Mouse (Mus musculus) embryo, embryonic 11 days (tissue): Measurements from ENCODE around the gene Sec61a1.

ENCODE experiments used
- DNase-seq: peaks from one replicate; pipeline ENCODE4 v3.0.0-alpha.2; 2015

The Sec61a1 gene

DNA sequence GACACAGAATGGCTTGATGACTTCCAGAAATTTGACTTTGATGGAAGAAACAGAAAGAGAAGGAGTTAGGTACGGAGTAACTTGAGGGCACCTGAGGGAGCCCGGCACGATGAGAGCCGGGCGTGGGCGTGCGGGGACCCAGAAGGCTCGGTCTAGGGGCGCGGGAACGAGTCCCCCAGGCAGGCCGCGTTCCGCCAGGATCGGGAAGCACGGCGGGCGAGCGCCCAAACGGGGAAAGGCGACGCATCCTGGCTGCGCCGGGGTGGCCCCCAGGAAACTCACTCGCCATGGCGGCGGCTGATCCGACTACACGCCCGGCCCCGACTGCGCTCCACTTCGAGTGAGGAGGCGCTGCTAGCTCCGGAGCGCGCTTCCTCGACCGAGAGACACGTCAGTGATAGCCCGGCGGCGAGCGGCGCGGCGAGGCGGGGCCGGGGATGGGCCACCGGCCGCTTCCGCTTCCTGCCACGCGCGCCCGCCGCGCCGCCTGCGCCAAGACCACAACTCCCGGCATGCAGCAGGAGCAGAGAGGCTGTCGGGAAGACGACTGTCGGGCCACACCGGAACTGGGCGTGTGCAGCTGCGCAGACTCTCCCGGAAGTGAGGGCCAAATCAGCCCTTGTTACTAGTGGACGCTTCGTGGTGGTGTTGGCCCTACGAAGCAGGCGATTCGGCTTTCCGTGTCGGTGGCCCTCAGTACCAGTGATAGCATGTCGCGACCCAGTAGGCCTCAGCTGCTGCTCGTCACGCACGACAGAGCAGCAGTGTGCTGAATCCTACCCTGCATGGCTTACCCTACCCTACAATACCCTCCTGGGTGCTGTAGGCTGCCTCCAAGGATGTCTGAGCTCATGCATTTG, at the start of gene Sec61a1:
Sec61a1 (minus strand) TSS at position 502 of the 860 bp plus-strand sequence.
- peak; percentile 98 for DNase-seq

DNA sequence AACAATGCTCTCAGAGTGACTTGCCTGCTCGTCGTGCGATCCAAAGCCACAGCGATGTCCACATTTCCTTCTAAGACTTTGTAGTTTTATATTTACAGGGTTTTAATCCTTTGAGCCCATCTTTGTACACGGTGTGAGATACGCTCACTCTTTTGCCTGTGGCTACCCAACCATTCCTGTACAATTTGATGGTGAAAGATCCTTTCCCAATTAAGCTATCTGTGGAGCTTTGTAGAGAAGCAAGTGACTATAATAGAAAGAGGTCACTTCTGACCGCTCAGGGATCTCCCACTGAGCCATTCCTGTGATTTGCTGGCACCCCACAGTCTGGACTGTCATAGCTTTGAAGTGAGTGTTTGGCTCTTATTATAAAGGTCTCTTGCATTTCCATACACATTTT, 48.0 kb upstream of the Sec61a1 start:
- DNase-seq, result no peak

DNA sequence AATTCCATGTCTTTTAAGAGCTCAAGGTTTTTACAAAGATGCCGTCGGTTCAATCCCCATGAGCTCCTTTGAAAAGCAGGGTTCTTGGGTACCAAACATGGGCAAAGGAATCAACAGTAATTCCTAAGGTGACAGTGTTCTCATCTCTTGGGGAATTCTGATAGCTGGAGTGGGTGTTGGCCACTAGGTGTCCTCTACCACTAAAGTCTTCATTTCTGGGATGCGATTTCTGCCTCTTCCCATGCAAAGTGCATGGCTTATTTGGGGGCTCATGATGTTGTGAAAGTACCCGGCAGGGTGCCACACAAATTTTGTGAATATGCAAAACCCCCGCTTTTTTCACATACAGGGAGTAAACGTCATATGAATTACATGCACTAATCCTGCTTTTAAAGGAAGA, 46.3 kb upstream of the Sec61a1 start:
- peak; percentile 44 for DNase-seq

DNA sequence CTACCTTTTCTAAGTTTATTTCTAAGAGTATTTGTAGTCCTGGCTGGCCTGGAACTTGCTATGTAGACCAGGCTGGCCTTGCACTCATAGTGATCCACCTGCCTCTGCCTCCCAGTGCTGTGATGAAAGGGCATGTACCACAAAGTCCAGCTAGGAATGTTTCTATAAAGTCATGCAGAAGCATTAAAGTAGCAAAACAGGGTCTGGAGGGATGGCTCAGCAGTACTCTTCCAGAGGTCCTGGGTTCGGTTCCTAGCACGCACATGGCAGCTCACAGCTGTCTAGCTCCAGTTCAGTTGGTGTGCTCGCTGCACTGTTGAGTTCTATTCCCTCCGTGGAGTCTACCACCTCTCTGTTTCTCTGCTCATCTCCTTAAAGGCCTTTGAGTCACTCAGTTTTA, 41.5 kb upstream of the Sec61a1 start:
- DNase-seq, result no peak

DNA sequence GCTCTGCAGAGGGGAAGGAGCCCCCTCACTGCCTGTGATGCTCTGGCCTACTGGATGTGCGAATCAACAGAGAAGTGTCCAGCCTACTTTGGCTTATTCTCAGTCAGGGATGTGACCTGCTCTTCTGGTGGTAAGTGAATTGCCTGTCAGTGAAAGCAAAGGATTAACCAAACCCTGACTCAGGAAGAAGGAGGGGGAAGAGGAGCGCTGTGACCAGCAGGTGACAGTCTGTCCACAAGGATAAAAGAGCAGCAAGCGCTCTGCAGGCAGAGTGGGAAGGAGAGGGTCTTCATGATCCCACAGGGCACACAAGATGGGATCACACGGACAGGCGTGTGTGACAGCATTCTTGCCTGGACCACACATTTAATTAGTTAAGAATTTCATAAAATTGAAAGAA, 41.0 kb upstream of the Sec61a1 start:
- peak; percentile 32 for DNase-seq

DNA sequence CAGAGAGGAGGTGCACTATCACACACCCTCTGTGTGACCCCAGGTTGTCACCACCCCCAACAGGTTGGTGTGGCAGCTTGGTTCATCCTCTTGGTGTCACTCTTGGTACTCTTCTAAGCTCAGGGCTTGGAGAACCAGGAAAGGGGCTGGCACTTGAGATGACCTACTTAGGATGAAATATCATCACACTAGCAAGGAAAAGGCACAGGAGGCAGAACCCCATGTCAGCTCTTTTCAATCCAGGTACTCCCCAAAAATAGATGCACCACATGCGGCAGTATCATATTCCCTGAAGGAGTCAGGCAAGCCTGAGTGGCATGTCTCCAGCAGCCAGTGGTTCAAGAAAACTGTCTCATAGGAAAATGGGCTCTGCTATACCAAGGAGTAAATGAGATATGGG, 39.4 kb upstream of the Sec61a1 start:
- no peak for DNase-seq

DNA sequence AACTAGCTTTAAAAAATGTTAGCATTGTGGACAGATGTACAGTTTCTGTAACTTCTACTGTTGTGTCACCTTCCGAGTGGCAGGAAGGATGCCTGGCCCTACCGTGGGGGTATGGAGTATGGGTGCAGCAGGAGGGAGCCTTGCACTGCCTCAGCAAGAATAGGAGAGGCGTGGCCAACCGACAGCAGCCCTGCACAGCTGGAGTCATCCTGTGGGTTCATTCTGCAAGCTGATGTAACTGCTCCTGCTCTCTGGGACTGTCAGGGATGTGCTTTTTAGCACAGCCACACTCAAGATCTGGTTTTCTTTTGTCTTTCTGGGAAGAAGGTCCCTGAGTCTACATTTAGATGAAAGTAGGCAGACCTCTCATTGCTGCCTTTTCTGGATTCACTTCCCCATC, 38.8 kb upstream of the Sec61a1 start:
- no peak for DNase-seq

DNA sequence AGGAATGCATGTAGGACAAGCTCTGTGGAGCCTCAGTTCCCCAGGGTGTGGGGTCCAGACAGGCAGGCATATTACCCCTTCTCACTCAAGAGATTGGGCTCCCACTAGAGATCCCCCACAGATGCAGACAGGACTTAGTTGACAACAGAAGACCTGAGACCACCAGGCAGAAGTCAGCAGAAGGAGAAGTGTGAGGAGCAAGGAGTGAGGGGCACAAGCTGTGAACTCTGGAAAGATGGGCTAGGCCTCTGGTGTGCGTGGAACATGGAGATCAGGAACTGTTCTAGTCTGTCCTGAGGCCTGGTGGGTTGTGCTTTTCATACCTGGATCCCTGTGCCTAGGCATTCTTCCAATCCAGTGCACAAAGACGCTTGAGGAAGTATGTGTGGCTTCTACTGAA, 31.2 kb upstream of the Sec61a1 start:
- DNase-seq, result no peak

DNA sequence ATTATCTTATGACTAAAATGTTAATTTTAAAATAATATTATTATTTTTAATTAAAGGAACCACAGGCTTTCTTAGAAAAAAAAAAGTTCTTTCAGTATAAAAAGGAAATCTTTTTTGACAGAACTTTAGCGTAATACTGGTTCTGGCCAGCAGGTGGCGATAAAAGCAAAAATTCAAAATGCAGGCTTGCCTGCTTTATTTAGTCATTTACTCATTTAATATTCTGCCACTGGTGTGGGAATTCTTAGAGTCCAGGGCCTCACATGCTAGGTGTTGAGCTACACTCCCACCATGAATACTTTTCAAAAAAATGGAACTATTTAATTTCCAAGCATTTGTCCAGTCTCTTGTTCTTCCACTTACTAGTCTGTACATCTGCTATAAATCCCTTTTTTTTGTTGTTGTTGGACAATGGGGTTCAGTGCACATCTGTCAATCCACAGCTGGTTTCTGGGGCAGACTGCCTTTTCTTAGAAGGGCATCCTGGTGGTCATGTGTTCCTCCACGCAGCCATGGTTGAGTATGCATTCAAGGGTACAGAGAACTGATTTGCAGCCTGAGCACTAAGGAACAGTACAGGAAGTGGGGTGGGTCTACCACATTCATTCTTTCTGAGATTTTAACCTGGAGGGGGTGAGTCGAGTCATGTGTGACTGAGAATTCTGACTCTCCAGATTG, 30.6 kb upstream of the Sec61a1 start:
- peak; percentile 68 for DNase-seq

DNA sequence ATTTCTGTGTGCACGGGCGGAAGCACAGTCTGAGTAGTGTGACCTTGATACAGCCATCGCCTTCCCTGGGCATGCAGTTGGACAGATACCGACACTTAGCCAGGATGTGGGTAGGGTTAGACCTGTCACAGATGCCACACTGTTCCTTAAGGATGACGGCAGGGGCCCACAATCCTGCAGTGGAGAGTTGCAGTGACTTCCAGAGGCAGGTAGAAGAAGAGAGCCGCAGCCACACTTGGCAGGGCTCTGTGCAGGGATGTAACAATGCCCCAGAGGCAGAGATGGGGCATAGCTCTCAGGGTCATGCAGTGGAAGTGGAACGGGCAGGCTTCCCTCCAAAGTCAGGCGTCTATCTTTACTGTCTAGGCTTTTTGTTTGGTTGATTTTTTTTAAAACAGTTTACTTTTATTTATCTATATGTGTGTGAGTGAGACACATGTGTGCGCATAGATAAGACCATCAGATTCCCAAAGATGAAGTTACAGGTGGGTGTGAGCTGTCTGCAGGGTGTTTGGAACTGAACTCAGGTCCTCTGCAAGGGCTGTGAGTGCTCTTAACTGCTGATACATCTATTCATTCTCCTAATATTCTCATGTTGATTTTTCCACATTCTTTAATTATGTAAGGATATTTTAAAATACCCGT, 29.8 kb upstream of the Sec61a1 start:
- DNase-seq, result no peak

DNA sequence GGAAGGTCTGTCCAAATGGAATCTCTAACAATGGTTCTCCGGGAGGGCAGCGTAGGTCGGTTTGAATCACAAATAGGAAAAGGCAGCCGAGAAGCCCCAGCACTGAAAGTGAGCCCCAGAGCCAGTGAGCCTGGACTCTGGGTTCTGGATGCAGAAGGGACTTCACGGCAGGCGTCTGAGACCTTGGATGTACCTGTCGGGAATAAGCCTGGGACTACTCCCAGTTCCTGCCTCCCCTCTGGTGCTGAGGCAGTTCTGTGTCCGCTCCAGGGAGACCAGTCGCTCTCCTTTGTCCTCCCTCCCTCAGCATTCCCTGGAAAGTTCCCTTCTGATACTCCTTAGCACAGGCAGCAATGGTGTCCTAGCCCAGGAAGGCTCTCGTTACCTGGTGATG, 26.7 kb upstream of the Sec61a1 start:
- no peak for DNase-seq

DNA sequence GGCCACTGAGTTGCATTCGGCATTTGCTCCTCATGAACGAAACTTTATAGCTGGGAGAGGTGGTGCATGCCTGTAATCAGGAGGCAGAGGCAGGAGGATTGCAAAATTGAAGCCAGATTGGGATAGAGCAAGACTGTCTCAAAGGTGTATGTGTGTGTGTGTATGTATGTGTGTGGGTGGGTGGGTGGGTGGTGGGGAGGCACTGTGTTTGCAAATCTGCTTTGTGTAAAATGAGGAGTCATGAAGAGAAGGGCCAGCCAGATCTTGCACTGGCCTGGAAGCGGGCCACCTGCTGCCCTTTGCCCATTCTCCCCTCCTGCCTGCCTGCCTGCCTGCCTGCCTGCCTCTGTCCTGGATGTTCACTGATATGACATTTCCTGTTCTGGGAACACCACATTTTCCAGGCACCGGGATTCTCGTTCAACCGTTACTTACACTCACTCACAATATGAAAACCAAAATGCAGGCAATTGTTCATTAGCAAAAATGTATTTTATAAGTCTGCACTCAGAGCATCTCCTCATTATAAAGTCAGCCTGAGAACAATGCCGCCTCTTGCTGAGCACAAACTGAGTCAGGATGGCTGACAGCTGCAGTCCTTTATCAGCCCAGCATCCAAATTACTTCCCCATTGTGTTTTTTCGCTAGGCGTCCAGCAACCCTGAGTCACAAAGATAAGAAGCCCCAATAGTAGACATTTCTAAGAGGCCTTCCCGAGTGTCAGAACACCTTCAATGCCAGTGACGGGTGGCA, 26.1 kb upstream of the Sec61a1 start:
- DNase-seq, result peak; percentile 14

DNA sequence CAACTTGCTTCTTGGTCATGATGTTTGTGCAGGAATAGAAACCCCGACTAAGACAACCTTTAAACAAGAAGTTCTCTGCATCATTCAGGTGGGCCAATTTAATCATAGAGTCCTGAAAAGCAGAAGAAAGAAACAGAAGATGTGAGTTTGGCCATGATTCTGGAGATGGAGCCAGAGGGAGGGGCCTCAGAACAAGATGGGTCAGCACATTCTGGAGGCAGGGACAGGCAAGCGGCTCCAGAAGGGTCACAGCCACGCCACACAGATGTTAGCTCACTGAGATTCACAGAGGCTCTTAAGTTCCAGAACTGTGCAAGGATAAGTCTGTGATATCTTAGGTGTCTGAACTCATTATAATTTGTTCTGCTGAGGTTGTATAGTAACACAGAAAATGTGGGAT, 25.5 kb upstream of the Sec61a1 start:
- DNase-seq, result no peak

DNA sequence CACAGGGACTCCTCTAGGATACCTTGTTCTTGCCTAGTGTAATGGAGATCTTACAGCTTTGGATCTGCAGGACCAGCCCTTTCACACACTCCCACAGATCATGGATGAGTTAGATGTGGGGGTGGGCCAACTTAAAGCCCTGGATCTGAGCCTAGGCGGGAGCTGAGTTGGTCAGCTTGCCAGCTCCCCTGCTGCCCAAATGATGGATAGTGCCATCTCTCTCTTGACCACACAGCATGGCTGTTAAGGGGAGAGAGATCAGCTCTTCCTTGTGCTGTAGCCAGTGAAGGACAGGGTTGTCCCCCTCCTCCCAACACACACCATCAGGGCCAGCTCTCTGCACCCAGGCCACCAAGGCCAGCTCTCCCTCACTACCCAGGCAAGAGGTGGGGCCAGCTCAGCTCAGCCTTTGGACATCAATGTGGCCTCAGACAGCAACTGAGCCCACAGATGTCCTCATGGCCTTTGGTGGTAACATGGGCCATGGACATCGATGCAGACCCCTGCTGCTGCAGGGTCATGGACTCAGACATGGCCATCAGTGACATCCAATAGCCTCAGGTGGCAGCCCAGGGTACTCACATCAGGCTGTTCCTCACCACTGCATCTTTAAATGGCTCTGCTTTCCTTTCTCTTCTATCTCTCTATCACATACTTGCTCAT, 21.5 kb upstream of the Sec61a1 start:
- DNase-seq, result no peak

DNA sequence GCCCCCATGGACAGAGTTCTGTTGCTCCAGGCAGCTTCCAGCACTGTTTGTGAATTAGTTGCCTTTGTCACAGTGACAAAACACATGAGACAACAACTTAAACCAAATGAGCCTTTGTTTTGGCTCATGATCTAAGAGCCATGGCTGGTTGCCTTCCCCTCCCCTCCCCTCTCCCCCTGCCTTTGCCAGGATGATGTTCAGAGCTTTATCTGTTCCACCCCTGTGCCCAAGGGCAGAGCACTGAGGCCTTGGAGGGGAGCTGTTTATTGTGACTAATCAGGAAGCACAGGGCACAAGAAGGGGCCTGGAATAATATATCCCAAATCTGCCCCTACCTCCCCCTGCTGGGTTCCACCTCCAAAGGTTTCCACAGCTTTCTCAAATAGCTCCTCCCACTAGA, 11.6 kb upstream of the Sec61a1 start:
- DNase-seq, result no peak

DNA sequence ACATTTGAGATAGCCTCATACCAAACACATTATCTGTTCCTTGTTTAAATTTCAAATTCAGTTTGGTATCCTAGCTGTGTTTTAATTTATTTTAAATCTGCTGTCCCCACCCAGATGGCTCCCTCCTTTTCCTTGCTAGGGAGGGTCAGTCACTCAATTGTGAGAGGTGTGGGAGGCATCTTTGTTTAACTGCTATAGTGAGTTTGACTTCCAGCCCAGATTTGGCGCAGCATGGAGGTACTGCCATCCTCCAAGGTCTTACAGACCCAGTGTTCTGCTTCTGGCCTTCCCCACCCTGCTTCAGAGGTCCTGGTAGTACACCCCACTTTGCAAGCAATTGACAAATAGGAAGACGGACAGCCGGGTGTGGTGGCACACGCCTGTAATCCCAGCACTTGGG, 5.4 kb upstream of the Sec61a1 start:
- no peak for DNase-seq

DNA sequence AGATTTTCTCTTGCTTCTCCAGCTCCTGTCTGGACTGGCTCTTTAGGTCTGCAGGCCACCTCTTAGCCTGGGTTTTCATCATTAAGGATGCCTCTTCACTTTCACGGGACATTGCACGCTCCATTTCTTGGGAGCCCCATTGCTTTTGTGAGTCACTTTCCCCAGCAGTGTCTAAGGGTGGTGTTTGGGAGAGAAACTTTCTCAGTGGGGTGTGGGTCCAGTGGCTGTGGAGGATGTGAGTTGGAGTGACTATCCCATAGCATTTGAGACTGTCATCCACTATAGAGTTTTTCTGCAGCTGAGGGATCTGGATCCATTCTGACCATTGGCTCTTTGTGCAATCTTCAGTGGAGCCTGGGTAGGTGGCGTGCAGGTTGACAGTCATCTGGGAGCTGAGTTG, 4.7 kb upstream of the Sec61a1 start:
- no peak for DNase-seq

DNA sequence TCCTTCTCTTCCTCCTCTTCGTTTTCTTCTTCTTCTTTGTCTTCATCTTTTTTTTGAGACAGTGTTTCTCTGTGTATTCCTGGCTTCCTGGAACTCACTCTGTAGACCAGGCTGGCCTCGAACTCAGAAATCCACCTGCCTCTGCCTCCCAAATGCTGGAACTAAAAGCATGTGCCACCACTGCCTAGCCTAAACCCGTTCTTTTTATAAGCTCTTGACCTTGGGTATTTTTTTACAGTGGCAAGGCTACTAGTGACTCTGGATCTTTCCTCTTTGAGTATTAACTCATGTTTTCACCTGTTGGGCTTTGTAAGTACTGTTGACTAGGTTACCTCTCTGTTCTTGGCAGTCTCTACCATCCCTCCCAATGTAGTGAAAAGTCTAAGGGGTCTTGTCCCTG, 4.3 kb upstream of the Sec61a1 start:
- DNase-seq, result no peak

DNA sequence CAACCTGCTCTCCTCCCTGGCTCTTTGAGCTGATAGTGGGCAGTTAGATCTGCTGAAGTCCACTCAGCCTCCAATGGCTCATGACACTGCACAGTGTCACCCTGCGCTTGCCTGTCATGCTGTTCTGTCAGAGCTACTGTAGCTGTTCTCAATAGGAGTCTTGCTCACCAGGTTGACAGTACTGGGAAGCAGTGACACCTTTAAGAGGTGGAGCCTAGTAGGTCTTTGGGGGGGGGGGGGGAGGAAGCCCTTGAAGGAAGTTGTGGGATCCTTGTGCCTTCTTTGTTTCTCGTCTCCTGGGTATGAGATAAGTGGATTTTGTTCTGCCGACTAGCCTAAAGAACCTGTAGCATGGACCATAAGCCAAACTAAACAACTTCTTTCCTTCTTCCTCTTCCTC, 3.9 kb upstream of the Sec61a1 start:
- DNase-seq, result no peak

DNA sequence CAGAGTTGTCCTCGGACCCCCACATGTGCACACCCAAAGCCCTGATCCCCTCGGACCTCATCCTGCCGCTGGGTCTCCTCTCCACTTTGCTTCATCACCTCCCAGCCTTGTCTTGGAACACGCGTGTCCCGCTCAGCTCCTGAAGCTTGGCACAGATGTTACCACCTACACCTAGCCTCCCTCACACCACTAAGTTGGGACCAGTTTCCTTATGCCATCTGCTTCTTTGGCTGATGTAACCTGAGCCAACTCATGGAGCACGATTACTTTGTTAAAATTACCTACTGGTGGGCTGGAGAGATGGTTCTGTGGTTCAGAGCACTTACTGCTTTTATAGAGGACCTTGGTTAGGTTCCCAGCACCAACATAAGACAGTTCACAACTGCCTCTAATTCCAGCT, 3.1 kb upstream of the Sec61a1 start:
- DNase-seq, result no peak

DNA sequence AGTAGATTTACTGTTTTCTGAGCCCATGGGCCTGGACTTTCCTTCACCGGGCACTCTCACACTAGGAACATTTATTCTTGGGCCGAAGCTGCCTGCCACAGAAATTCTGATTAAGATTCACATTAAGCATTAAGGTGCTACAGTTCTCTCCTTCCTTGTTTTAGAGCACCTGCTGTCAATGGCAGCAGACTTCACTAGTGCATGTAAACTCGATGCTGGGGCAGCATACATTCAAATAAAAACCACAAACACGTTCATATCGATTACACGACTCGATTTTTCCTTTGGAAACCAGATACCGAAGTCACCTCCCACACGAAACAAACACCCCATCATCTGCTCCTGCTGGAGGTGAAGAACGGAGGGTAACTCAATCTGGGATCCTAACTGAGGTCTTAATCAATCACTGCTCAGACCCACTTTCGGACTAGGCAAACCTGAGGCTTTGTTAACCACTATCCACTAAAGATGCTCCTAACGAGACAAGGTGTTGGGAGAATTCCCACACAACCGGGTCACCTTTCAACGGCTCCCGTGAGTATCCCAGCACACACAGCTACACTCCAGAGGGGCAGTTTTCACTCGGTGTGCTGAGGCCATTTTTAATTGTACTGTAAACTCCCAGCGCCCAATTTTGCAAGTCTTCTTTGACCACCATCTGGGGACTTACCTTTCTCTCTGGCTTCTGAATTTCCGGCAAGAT, 853 bp downstream of the Sec61a1 start:
- DNase-seq, result peak; percentile 24

DNA sequence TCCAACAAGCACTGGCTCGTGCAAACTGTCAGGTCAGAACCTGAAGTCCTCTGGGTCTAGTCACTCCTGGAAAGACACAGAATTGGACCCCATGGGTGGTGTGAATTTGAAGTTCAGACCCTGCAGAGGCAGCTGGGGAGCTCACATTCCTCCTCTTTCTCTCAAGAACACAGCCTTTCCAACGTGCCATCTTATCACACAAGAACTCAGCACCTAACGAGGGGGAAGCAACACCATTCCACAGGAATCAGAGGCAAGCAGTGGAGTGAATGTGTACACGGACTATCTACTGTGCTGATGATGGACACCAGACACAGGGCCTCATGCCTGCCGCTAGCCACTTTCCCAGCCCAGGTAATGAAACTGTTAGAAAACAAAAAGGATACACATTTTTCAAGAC, 2.0 kb downstream of the Sec61a1 start:
- no peak for DNase-seq
